Mouse (Mus musculus) right cerebral cortex, adult 18-20 months (tissue): ENCODE measurements around the gene Rapgef1.
"Not testable (repeated sequence)": the region's sequence is repeated elsewhere in the genome, so short reads cannot be mapped to it uniquely, and the experiment has no call there.

Experiments
- DNase-seq: peaks from one replicate; pipeline ENCODE4 v3.0.0; 2022; ENCODE audit warnings: mixed read lengths

The Rapgef1 gene

DNA sequence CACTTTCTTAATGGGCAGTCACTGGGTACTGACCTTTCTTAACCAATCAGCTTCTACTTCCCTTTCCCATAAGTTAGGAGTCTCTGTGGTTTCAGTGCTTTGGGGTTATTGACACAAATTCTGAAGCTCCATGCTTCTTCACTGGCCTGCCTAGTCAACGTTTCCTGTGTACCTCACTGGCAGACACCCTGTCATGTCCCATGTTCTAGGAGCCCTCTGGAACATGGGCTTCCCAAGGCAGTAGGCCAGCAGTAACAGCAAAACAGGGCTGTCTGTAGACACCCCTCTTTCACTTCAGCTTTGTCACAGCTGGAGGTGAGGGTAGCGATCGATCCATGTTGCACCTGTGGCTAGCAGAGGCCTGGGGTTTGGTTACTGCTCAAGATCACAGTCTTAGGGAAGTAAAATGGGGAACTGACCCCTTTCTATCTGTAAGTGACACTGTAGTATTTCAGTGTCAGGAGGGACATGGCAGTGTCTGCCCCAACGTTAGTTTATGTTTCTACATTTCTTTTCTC, 4.6 kb downstream of the Rapgef1 start:
- no peak for DNase-seq

DNA sequence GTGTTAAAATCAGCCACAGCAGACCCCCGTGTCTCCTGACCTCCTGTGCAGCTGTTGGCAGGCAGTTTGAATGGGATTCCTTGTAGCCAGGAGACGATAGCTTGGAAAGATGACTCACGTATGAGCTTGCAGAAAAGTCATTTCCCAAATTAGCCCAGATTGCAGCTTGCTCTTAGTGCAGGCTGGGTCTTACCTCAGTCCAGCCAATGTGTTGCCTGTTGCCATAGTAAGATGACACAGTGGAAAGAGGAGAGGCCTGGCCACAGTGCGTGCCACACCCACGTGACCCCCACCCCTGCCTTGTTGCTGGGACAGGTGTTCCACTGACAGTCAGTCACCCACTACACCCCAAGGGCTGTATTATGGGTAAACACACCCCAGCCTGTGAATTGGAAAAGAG, 5.2 kb downstream of the Rapgef1 start:
- DNase-seq, result peak; percentile 40

DNA sequence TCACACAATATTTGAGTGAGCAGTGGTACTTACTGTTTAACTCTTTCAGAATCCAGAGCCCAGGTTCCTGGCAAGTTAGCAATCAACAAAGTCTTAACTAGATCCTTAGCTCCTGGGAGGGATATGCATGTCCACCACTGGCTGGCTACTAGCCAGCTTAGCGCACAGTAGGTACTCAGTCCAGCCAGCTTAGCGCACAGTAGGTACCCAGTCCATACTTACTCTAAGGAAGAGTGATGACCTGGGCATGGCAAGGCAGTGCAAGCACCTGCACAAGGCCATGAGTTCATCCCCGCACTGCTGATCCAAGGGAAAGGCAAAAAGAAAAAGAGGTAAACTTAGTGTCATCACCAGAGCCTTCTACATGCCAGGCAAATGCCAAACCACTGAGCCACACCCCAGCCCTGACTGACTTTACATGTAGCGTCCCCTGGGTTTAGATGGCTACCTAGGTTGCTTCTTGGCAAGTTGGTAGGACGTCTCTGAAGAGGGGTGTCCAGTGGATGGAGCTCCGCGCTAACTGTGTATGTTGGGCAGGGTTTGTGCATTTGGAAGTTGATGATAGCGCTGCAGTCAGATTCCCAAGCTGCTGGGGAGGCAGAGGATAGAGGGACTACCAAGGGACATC, 6.2 kb downstream of the Rapgef1 start:
- DNase-seq, result no peak

DNA sequence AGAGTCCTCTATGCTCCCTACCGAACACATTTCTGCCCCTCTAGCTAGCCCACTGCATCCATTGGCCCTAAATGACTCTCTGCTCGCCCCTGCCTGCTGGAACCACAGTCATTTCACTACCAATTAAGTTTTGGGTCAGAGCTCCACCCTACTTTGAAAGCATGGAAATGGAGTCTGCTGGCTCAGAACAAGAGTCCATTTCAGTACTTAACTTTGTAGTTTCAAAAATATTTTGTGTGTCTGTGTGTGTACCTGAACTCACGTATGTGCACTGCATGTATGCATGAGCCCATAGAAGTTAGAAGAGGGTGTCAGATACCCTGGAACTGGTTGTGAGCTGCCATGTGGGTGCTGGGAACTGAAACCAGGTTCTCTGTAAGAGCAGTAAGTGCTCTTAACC, 7.8 kb downstream of the Rapgef1 start:
- DNase-seq, result no peak

DNA sequence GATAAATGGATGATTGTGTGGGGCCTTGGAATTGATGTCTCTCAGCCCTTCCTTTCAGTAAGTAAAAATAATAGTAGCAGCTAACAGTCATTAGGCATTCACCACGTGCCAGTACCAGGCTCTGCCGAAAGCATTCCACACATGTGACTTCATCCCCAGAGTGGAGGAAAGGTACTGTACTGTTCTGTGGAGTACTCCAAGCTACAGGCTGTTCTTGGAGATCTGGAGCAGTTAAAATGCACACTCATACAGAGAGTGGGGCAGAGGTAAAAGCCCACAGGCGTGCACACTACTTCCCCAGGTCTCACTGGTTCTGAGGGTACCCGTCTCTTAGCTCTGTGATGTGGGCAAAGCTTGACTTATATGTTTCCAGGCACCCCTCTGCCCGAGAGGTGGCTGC, 8.7 kb downstream of the Rapgef1 start:
- DNase-seq, result no peak

DNA sequence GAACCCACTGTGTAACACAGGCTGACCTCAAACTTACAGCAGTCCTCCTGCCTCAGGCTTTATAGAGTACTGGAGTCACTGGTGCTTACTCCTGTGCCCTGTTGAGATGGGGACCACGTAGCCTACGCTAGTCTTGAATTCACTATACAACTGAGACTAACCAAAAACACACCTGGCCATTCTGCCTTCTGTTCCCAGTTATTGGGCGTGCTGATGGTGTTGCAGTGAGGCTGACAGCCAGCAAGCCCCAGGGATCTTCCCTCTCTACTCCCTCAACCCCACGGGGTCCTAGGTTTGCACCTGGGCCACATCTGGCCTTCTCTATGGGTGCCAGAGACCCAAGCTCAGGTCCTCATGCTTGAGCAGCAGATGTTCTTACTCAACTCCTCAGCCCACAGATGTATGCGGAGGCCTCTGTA, 9.3 kb downstream of the Rapgef1 start:
- DNase-seq, result no peak

DNA sequence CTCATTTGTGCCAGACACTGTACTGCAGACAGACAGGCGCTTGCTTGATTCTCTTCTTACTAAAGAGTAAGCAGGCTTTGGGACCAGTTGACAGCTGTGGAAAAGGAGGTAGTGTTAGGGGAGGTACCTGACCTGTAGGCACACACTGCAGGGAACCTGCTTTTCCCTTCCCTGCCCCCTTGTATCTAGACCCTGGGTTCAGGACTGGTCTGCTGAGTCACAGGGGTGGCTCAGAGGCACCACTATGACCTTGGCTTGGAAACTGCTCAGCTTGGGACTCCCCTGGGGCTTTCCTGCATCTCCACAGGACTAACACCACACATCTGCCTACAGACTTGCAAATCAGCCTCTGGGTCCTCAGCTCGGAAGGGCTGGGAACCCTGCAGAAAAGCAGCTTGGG, 9.8 kb downstream of the Rapgef1 start:
- DNase-seq, result no peak

DNA sequence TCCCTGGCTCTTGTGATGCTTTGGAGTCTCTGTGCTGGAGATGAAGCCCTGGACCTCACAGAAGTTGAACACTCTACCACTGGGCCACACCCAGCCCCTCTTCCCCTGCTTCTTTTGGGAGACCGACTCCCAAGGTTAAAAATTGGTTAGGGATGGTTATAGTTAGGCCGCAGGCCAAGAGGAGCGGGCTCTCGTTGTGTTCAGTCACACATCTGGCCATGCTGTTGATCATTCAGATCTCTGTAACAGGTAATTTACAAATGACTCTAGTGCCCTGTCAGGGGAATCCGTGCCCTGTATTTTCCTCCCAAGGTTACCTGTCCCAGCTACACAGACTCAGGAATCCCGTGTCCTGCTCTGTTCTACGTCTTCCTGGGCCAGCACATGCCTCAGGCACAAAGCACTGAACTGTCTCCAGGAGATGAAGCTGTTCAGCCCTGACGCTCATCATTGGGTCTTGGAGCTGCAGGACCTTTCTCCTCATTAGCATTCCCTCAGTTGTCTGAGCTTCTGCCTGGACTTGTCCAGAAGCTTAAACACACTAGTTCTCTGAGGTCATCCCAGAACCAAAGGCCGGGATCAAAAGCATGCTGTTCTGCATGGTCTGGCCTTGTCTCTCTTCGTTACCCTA, 10.7 kb downstream of the Rapgef1 start:
- DNase-seq, result no peak

DNA sequence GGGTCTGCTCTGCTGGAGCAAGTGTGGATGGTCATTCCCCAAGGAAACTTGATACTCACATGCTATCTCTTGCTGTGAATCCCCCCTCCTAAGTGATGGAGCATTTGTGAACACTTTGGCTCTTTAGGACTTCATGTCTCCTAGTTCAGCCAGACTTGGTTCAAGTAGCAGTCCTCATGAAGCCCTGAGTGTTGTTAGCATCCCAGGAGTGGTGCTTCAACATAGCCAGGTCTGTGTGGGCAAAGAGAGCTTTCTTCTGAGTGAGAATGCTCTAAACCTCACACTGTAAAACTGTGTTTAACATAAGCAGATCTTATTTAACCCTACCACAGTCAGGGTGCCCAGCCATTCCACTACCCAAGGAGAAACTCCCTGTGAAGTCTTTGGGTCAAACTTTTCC, 11.5 kb downstream of the Rapgef1 start:
- DNase-seq, result no peak

DNA sequence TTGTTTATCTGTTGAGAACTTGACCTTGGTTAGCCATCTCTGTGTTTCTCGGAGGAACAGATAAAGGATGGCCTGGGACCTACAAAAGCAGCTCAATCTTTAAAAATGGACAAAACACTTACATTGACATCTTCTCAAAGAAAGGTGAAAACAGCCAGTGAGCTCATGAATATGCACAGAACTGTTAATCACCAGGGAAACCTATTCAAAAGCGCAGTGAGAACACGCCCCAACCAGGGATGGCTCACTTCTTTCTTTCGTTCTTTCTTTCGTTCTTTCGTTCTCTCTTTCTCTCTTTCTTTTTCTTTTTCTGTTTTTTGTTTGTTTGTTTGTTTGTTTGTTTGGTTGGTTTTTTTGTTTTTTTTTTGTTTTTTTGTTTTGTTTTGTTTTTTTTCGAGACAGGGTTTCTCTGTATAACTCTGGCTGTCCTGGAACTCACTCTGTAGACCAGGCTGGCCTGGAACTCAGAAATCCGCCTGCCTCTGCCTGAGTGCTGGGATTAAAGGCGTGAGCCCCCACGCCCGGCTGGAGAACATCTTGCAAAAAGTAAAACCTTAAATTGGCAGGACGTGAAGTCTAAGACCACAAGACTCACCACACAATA, 12.1 kb downstream of the Rapgef1 start:
- DNase-seq, result not testable (repeated sequence)

DNA sequence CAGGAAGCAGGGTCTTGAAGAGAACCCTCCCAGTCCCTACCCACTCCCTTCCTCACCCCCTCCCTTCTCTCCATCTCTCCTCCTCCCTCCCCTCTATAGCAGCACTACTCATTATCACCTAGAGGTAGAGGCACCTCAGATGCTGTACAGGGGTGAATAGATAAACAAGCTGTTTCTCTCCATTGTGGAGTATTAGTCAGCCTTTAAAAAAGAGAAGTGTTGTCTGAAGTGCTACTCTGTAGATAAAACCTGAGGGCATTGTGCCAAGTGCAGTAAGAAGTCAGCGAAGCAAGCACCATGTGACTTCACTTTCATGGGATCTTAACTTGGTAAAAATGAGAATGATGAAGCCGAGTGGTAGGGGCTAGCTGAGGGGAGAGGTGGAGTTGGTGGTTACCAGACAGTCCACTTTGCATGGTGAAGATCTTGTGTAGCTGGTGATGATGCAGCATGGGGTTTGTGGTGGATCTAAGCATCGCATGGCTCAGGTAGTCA, 12.7 kb downstream of the Rapgef1 start:
- no peak for DNase-seq

DNA sequence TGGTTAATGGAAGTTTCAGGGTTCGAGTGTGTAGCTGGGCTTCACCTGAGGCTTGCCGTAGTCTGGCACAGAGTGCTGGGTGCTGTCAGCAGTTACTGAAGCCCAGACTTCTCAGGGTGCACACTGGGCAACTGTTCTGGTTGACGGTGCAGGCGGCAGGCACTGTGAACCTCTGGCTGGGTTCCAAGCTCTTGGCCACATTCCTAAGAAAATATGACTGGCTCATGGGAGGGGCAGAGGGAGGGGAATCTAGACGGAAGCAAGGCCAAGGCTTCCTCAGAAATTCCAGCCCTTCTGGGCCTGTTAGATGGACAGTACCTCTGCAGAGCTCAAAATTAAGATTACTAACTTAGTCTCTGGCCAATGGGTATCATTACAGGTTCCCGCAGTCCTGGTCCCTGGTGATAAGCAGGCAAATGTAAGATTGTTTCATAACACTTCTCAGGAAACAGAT, 13.6 kb downstream of the Rapgef1 start:
- DNase-seq, result peak; percentile 41

DNA sequence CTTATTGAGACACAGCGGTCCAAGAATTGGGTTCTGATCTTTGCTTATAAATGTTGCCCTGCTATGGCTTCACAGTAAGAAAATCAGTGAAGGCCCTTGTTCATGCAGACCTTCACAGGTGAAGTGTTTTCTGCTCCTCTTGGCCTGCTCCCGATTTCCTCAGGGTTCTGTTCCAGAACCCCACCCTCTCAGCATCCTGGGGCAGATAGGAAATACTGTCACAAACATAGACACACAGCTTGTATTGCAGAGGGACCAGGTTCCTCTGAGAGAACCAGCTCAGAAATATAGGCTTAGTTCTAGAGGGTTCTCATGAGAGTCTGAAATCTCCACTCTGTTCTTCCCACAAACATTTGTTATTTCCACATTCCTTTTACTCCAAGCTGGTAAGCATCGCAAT, 14.3 kb downstream of the Rapgef1 start:
- DNase-seq, result no peak

DNA sequence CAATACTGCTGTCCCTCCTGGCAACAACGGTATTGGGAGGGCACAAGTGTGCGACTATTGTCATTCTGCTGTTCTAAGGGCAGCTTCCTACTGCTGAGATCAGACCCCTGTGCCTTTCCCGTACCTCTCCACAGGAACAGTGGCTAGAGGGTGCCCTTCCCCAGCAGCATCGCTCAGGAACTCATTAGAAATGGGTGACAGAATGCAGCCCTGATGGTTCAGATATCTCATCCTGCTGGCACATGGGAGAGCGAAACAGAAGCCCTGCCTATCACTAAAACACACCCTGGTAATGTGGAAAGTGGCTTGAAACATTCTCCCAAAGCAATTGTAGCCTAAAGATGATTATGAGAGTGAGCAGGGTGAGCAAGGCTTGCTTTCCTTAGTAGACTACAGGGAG, 15.0 kb downstream of the Rapgef1 start:
- no peak for DNase-seq

DNA sequence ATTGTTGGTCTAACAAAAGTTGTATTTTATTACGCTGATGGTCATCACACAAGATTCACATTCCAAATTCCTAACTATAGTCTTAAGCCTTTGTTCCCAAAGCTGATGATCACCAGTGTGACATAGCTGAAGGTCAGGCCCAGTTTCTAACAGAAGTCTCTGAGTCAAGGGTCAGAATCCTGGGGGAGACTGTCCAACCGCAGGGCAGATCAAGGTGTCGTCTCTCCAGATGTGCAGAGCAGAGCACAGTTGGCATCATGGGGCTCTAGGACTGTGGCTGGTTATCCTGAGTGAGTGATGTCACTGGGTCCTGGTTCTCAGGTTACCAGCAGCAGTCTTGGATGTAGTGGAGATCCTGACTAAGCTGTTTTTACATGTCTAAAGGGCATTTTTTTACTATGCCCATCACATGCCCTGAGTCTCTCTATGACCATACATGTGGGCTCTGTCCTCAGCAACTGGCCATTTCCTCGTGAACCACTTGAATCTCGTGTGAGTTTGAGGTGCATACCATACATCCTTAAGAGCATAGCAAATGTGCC, 16.5 kb downstream of the Rapgef1 start:
- no peak for DNase-seq

DNA sequence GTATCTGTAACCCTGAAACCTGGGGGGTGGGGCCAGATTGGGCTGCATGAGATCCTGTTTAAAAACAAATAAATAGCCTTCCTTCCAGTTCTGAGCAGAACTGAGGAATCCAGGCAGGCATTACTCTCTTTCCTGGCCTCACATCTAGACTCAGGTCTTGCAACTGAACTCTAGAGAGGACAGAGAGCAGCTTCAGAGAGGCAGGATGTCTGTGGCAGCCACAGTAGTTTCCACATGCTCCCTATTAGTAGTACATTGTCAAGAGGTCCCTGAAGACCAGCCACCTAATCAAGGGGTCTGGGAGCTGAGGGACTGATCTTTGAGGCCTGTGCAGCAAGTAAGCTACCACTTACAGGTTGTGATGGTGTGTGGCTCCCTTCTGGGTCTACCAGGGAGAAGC, 18.0 kb downstream of the Rapgef1 start:
- DNase-seq, result no peak

DNA sequence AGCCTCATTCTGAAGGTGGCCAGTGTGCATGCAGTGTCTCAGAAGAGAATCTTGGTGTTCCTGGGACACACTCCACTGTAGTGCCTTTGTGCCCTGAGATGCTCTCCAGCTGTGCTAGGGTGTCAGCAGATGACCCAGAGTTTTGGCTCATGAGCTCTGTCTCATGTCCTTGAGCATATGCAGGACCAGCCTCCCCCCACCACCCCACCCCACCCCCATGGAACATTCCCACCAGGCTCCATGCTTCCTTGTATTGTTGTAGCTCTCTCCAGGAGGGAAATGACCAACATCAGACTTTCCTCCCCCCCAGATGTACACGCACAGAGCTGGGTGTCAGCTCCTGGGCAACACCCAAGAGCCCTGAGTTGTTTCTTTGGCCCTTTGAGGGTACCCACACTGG, 19.9 kb downstream of the Rapgef1 start:
- DNase-seq, result no peak

DNA sequence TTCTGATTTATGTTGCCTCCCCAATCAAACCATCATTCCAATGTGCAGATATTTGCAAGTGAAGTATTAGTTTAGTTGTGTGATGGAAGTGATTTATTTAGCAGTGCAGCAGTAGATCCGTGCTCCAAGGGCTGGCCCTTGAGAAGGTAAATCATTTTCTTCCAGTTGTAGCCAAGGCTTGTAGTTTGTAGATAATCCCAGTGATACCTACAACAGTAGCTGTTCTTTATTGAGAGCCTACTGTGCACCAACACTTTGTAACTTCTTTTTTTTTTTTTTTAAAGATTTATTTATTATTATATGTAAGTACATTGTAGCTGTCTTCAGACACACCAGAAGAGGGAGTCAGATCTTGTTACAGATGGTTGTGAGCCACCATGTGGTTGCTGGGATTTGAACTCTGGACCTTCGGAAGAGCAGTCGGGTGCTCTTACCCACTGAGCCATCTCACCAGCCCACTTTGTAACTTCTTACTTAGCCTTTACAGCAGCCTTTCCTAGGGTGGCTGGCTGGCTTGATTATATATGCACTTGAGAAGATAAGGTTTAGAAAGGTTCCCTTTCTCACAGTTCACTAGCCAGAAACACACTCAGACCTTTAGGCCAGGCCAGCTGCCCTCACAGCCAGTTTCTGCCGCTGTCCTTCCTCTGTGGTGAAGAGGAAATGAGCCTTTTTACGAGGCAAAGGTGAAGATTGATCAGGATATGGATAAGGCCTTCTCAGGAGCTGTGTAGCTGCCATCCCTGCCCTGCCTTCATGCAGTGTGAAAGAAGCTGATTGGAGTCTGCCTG, 20.6 kb downstream of the Rapgef1 start:
- no peak for DNase-seq

DNA sequence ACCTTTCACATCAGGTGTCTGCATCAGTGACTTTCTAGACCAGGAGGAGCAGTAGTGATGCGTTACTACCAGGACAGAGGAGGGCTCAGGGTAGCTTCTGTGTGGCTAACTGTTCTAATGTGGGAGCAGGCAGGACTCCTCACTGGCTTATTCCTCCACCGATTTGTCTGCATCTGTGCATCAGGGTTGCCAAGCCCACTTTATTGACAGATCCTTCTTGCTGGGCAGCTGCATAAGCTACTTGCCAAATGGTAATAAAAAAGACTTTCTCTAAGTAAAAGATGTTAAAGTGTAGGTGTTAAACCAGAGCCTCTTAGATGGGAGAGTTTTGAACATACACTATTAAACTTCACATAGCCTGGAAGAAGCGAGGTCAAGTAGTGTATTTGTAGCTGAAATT, 22.2 kb downstream of the Rapgef1 start:
- DNase-seq, result no peak

DNA sequence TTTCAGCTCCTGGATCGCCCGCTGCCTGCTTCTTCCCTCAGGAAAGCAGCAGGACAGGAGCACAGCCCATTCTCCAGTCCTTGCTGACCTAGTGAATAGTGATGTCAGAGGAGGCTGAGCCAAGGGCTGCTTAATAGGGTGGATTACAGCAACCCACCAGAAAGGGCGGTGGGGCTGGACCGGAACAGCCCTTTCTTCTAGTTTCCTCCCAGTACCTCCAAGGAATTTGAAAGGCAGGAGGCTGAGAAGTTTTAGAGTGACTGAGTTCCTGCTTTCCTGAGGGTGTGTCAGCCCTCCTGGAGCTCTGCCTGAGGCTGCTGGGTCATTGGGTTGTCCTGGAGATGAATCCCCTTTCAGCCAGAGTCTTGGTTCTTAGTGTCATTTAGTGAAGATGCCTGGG, 23.9 kb downstream of the Rapgef1 start:
- no peak for DNase-seq

DNA sequence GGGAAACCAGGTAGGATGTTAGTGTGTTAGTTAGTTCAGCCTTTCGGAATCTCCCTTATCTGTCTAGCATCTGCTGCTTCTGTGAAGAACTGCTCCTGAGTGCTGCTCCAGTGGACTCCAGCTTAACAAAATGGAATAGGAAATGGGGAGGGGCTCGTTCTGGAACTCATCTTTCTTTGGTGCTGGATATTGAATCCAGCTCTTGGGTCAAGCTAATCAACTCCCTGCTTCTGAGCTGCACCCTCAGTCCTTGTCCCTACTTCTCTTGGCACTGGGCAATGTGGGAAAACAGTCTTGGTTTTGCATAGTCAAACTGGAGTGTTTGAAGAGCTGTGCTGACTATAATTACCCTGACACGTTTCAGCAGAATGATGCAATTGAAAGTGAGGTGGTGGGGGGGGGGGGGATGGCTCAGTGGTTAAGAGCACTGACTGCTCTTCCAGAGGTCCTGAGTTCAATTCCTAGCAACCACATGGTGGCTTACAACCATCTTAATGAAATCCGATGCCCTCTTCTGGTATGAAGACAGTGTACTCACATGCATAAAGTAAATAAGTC, 25.6 kb downstream of the Rapgef1 start:
- no peak for DNase-seq

DNA sequence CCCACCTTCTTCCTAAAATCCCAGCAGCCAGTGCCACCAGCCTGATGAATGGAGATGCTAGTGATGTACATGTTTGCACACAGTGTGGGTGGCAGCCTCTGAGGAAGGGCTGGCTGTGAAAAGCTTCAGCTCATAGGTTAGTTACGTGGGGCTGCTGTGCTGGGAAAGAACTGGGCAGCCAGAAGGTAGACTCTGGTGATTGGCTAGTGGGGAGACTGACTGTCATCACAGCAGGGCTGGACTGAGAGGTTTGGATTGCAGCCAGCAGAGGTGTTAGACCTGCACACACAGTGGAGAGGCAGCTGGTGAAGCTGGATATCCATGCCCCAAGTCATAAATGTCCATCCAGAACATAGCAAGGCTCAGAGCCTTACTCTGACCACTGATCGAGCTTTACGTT, 27.1 kb downstream of the Rapgef1 start:
- DNase-seq, result no peak

DNA sequence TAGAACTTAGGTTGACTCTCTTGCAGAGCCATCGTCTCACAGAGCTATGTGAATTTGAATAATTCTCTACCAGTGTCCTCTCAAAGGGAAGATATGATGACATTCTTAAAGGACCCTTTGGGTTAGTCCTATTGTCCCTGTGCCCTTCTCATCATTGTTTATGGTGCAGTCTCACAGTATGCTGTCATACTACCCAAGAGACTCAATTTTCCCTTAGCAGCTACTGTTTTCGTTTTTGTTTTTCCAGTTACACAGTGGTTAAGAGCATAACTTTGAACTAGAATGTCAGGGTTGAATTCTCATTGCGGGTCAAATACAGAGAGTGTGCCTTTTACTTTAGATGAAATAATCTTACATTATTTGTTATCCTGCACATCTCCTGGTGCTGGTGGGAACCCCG, 27.6 kb downstream of the Rapgef1 start:
- no peak for DNase-seq
